Mouse (Mus musculus) WW6 (cell line): ENCODE measurements around the gene Lrrc3c.
"Not testable (repeated sequence)": the region's sequence is repeated elsewhere in the genome, so short reads cannot be mapped to it uniquely, and the experiment has no call there.

Experiments used
- DNase-seq: peaks from one replicate; pipeline ENCODE4 v3.0.0-alpha.2; 2013; ENCODE audit warnings: low read depth, low spot score

Gene Lrrc3c

DNA sequence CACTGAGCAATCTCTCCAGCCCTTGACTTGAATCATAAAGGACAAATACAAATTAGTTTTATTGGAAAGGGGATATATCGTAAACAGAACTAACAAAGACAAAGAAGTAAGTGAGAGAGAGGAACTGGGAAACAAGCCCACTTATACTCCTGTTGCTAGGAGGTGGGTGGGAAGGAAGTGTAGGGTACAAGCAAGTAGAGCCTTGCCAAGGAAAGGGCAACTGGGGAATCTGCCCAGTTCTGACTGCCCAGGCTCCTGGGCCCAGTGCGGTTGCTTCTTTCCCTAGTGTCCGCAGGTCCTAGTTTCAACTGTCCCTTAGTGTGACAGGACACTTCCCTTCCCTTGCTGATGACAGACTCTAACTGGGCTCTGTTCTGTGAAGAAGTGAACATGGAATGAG is 30.6 kb downstream of the Lrrc3c start:
- DNase-seq: no peak

DNA sequence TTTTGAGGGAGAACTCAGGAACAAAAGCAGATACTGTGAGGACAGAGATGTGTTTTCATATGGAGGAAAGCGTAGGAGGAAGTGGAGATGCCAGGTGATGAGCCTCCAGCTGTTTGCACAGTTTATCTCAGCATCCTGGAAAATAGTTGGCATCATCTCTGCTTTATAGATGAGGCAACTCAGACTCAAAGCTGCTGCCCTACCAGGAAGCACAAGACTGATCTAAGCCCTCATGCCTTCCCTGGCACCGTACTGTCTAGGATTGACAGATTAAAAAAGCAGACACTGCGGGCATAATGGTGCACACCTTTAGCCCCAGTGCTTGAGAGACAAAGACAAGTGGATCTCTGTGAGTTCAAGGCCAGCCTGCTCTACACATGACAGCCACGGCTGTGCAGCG is 32.6 kb downstream of the Lrrc3c start:
- DNase-seq: no peak

DNA sequence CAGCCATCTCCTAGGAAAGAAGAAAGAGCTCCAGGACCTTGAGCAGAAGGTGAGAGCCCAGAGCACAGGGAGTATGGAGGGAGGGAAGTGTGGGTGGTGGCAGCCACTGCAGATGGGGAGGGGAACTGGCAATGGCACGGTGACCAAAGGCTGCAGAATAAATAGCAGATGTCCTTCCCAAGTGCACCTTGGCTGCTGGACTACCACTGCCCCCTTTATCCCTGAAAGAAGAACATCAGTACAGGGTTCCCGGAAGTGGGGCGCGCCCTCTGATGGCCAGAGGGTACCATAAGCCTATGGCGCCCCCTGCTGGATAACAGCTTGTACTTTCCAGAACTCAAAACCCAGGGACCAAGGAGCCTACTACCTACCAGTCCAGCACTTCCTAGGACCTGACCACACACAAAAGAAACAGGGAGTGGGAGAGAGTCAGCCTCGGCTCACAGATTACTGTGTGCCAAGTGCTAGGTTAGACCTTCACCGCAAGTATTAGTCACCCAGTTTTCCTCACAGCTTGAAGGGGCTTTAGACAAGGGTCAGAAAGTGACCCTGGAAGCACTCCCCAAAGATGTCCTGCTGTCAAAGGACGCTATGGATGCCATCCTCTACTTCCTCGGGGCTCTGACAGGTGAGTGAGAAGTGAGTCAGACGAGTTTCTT is 37.4 kb downstream of the Lrrc3c start:
- DNase-seq: not testable (repeated sequence)

DNA sequence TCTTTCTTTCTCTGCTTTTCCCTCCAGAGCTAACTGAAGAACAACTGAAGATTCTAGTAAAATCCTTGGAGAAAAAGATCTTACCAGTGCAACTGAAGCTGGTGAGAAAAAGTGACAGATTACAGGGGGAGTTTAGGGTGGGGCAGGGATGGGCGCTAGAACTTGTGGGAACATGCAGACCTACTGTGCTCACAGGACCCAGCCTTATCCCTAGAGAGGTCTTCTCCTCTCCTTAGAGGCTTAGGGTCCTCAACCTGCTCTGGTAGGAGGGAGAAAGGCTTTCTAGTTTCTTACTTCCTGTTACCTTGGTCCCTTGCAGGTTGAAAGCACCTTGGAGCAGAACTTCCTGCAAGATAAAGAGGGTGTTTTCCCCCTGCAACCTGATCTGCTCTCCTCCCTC is 39.4 kb downstream of the Lrrc3c start:
- DNase-seq: no peak

DNA sequence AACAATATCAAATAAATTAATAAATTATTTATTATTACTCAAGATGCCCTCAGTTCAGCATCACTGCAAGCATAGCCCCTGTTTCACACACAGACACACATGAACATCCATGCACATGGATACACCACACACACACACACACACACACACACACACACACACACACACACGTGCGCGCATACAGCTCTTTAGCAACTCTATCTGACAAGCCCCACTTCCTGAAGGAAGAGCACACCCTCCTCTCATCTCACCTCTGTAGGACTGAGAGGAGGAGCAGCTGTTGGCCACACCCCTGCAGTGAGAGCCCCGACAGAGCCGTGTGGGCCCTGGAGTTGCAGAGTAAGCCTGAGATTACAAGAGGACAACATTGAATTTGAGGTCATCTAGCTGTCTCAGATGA is 42.0 kb downstream of the Lrrc3c start:
- no peak for DNase-seq

DNA sequence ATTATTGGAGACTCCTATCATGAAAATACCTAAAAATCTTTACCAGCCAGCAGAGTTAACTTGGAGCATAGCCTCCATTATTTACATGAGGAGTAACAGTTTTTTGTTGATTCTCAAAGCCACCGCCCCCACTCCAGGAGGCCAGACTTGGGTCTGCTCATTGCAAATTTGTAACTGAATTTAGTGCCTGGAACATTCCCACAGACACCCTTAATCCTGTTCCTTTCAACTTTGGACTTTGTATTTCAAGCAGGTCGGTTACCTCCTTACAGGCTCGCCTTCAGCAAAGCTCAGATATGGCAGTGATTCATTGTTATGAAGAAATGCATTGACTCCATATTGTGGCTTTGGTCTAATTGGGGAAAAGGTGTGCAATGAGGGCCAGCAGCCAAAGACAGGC is 46.7 kb downstream of the Lrrc3c start:
- no peak for DNase-seq

DNA sequence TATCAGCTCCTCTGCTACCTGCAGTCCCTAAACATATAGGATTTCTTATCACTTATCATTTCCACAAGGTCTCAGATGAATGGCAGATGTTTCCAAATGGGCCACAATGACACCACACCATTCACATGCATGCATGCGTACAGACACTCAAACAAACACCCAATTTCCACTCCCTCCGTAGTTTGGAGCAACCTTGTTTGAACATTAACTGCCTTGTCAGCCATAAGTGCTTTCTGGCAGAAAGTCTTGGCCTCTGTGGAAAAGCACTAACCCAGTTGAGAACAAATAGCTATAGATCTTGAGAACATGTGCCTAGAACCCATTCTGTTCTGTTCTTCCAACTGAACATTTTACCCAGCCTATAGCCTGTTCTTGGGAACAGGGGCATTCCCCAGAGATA is 47.9 kb downstream of the Lrrc3c start:
- DNase-seq: no peak

DNA sequence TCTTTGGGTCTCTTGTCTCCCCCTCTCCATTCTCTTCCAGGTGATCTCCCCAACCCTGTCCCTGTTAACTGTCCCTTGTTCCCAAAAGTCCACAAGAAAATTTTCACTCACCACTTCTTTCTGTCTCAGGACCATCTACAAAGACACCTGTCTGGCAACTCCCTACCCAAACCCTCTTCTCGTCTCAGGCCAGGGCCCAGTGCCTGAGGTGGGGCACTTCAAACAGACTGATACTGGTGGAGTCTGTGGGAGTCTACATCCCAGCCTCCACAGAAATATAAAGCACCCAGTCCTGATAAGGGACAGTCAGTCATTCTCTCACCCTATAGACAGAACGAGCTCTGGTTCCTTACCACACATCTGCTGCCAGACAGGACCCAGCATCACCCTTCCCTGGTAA is 48.4 kb downstream of the Lrrc3c start, which contains the start of gene Gsdma2:
Gene Gsdma2 (plus strand): TSS at position 301 of the 400 bp plus-strand sequence.
- DNase-seq: no peak
